Mouse (Mus musculus): ENCODE measurements around the gene Scnn1g. TPM values are rescaled to one million over a fixed set of nuclear protein-coding genes. Genes with fewer than 3 reads are reported as not detected.

The Scnn1g gene
- polyA plus RNA-seq (2021; fragmentation: Nextera tagmentation): 0.04 TPM in 1 of 2 replicates, not detected in the other
- long read RNA-seq, experiment 1, partial matches to known transcripts: 0 of 1 reads
- long read RNA-seq, experiment 1, other reads (novel, unspliced or antisense): 1 of 1 reads
- long read RNA-seq, experiment 2, partial matches to known transcripts: 0 of 1 reads
- long read RNA-seq, experiment 2, other reads (novel, unspliced or antisense): 0 of 1 reads

GRCm38 (mm10) chr7:121734171-121734831 is at the start of gene Scnn1g:
Gene Scnn1g (plus strand): TSS chr7:121734479.

GRCm38 (mm10) chr7:121707073-121707667 is 27.1 kb upstream of the Scnn1g start, which contains the start of gene Usp31:
Gene Usp31 (minus strand): TSS chr7:121707253.

Other genes with a start within 250 kb of the Scnn1g start
- 3.6 and 3.8 TPM in 2 replicates for gene Usp31, start 27.2 kb upstream of the Scnn1g start, polyA plus RNA-seq (2021; fragmentation: Nextera tagmentation)
- 0.09 TPM in 1 of 2 replicates, not detected in the other for gene Scnn1b, start 130.6 kb downstream of the Scnn1g start, polyA plus RNA-seq (2021; fragmentation: Nextera tagmentation)
- gene Cog7, start 247.2 kb downstream of the Scnn1g start, polyA plus RNA-seq (2021; fragmentation: Nextera tagmentation): 34.2 and 36.4 TPM in 2 replicates

Data from layer of hippocampus, adult 6 months (tissue).